Mouse (Mus musculus) heart, embryonic 14.5 days (tissue): ENCODE measurements around the gene En2. TPM values are rescaled to one million over a fixed set of nuclear protein-coding genes. Genes with fewer than 3 reads are reported as not detected.

ENCODE experiments used
- ATAC-seq: fragments of 200-750 bp; cut with Nextera tagmentation; 2 replicates; pipeline ENCODE4 v1.8.0; 2017; ENCODE audit warnings: low read depth, moderate TSS enrichment; ENCODE audit not compliant: insufficient number of reproducible peaks, insufficient read depth, low FRiP score
- H3K27ac ChIP-seq, 2 experiments: fragments of 200-500 bp in 1 of 2; fragments of 300-500 bp in 1 of 2; sonication (generic) in 1 of 2; replicated peaks in 1 of 2; 2 replicates each; pipeline ENCODE4 v1.5.1; 2012 to 2014; ENCODE audit warnings: low read depth in 2 of 2, low read length in 2 of 2, control low read depth in 1 of 2, mild to moderate bottlenecking in 1 of 2, mixed read lengths in 1 of 2; ENCODE audit not compliant: control insufficient read depth in 1 of 2, insufficient read depth in 1 of 2
- H3K27me3 ChIP-seq: fragments of 300-500 bp; sonication (generic); 2 replicates; pipeline ENCODE4 v1.6.1; 2014; ENCODE audit warnings: mild to moderate bottlenecking, low read length, control low read depth; ENCODE audit not compliant: control insufficient read depth, insufficient read depth
- H3K36me3 ChIP-seq: fragments of 300-500 bp; sonication (generic); 2 replicates; pipeline ENCODE4 v1.6.1; 2014; ENCODE audit warnings: mild to moderate bottlenecking, control low read depth, low read length, mixed read lengths; ENCODE audit not compliant: control insufficient read depth, insufficient read depth
- H3K4me1 ChIP-seq, 2 experiments: fragments of 200-500 bp in 1 of 2; fragments of 300-500 bp in 1 of 2; sonication (generic) in 1 of 2; 2 replicates each; pipeline ENCODE4 v1.6.1; 2012 to 2014; ENCODE audit warnings: low read length in 2 of 2, control low read depth in 1 of 2, mixed read lengths in 1 of 2; ENCODE audit not compliant: control insufficient read depth in 2 of 2, insufficient read depth in 2 of 2
- H3K4me2 ChIP-seq: fragments of 300-500 bp; sonication (generic); 2 replicates; pipeline ENCODE4 v1.6.1; 2014; ENCODE audit warnings: mild to moderate bottlenecking, low read length
- H3K4me3 ChIP-seq, 2 experiments: fragments of 200-500 bp in 1 of 2; fragments of 300-500 bp in 1 of 2; sonication (generic) in 1 of 2; 2 replicates each; pipeline ENCODE4 v1.5.1; 2012 to 2014; ENCODE audit warnings: low read length in 2 of 2, mild to moderate bottlenecking in 2 of 2, control low read depth in 1 of 2, low read depth in 1 of 2, moderate library complexity in 1 of 2; ENCODE audit not compliant: control insufficient read depth in 1 of 2, insufficient read depth in 1 of 2
- H3K9ac ChIP-seq: fragments of 300-500 bp; sonication (generic); 2 replicates; pipeline ENCODE4 v1.6.1; 2014; ENCODE audit warnings: mild to moderate bottlenecking, low read length
- H3K9me3 ChIP-seq: fragments of 300-500 bp; sonication (generic); 2 replicates; pipeline ENCODE4 v1.6.1; 2016; ENCODE audit warnings: low read length, control low read depth; ENCODE audit not compliant: control insufficient read depth
- WGBS: fragments of 180-500 bp; shearing (Covaris S2); extraction: QIAGEN DNeasy Blood & Tissue Kit; methylation state at CpG from one replicate; pipeline ENCODE4 v1.1.7; 2014; 5-methylcytosine and 5-hydroxymethylcytosine counted together
- polyA plus RNA-seq: library from polyadenylated mRNA; unstranded; fragments of >200 nt; fragmentation: Nextera tagmentation; extraction: Ambion mirVana; gene quantifications from 2 replicates; pipeline ENCODE4 v1.2.1, GENCODE M21; 2014

Gene En2
- polyA plus RNA-seq, 1 experiment from 2014 or later: not detected

- Histone ChIP-seq H3K4me3 (no peak overlapping the region), H3K9me3 (peaks cover 4% of the 10 kb centered on the region; the same call in 1 of the 2 replicates), H3K9ac (no peak overlapping the region), H3K4me1 (no peaks in the 10 kb centered on the region), H3K4me2 (no peak overlapping the region), H3K27me3 (peaks cover 17% of the 10 kb centered on the region), H3K27ac (no peak overlapping the region), H3K36me3 (no peaks in the 10 kb centered on the region)
- ATAC-seq: no peak
- 91% methylated on average over 1 of the region's 1 CpGs for WGBS
Measured at GRCm38 (mm10) chr5:28219596-28219995, 54.1 kb downstream of the En2 start.

Other genes starting within 250 kb of the En2 start
- 26.6 and 34.0 TPM in 2 replicates for gene Insig1, start 94.3 kb upstream of the En2 start, polyA plus RNA-seq
- not detected in 2 replicates for gene Cnpy1, start 80.1 kb downstream of the En2 start, polyA plus RNA-seq
- gene Rbm33, start 151.4 kb downstream of the En2 start, polyA plus RNA-seq: 14.2 and 14.4 TPM in 2 replicates